Mouse (Mus musculus) myocyte (in vitro differentiated cells): ENCODE measurements around the gene Ubqln2.
A peak's percentile ranks its signal among the peaks of the same experiment; 100 is the strongest.

ENCODE experiments used
- E2F4 ChIP-seq: IDR thresholded peaks from one replicate; pipeline ENCODE4 v1.6.1; 2011; ENCODE audit warnings: mild to moderate bottlenecking, control low read depth, moderate library complexity; ENCODE audit not compliant: insufficient read depth
- MAX ChIP-seq: IDR thresholded peaks from one replicate; pipeline ENCODE4 v1.6.1; 2011; ENCODE audit warnings: low read depth, mild to moderate bottlenecking, control low read depth
- MYOG ChIP-seq, 3 experiments: IDR thresholded peaks; one replicate each; pipeline ENCODE4 v1.6.1; 2011; ENCODE audit warnings: control low read depth in 2 of 3, low read depth in 2 of 3, mild to moderate bottlenecking in 2 of 3; ENCODE audit not compliant: insufficient read length in 2 of 3, control insufficient read depth in 1 of 3, insufficient read depth in 1 of 3
- POLR2A ChIP-seq: IDR thresholded peaks from one replicate; pipeline ENCODE4 v1.6.1; 2011; ENCODE audit warnings: low read depth, mild to moderate bottlenecking, control low read depth, moderate library complexity; ENCODE audit not compliant: insufficient read length
- SRF ChIP-seq: IDR thresholded peaks from one replicate; pipeline ENCODE4 v1.6.1; 2011; ENCODE audit warnings: low read depth; ENCODE audit not compliant: control insufficient read depth, insufficient read length
- TCF12 ChIP-seq: IDR thresholded peaks from one replicate; pipeline ENCODE4 v1.6.1; 2011; ENCODE audit warnings: mild to moderate bottlenecking, control low read depth; ENCODE audit not compliant: poor library complexity, insufficient read depth, severe bottlenecking

GRCm38 (mm10) chrX:153497688-153498516, at the start of gene Ubqln2:
- TF ChIP-seq MAX, result no peak
- peak; percentile 92 for TF ChIP-seq POLR2A
- TF ChIP-seq TCF12, result no peak
- peak in 1 of 3 experiments; percentile 35 for TF ChIP-seq MYOG (IDR thresholded peaks at IDR 0.05; ENCODE audit: control insufficient read depth in 1 of 3, insufficient read depth in 1 of 3, insufficient read length in 2 of 3, low read depth in 2 of 3)
- TF ChIP-seq E2F4, result no peak
- TF ChIP-seq SRF, result no peak
